ENCODE assay signal across 26 mouse cellular contexts in genomic region chr14:79198066-79198465, GRCm38 (mm10). TPM values are rescaled to one million over a fixed set of nuclear protein-coding genes. Genes with fewer than 3 reads are reported as not detected.
DNase-seq lines count a peak whose midpoint lies in the region; ATAC-seq lines count a peak whose summit lies in the region.
"Had no signal": no experiment of that assay in that cellular context is flagged by ENCODE, and none has a peak within 500 bp of the region (broad histone marks: within the 10 kb centered on the region; RNA-seq: fewer than 3 reads in every experiment).

No protein-coding gene starts in this region.

- no peak for ATAC-seq in forebrain, embryonic 13.5 days
- ATAC-seq in intestine, embryonic 14.5 days (replicated peaks; ENCODE audit: low FRiP score, low TSS enrichment, low read depth): no peak
- ATAC-seq in intestine, embryonic 15.5 days: no peak
- ATAC-seq: activated CD4-positive, CD25-positive, alpha-beta regulatory T cell, adult 4 months; CD4-positive, CD25-positive, alpha-beta regulatory T cell, adult 4 months; forebrain, embryonic 15.5 days; forebrain, postnatal 0 days; Patski had no signal

- H3K4me3 ChIP-seq in forebrain, embryonic 10.5 days: no peak overlapping the region
- H3K4me3 ChIP-seq in forebrain, embryonic 13.5 days: no peak overlapping the region
- no peak overlapping the region for H3K4me3 ChIP-seq in intestine, embryonic 14.5 days (ENCODE audit: low read depth, low read length)
- H3K4me3 ChIP-seq in intestine, embryonic 15.5 days (replicated peaks): no peak overlapping the region
- H3K4me3 ChIP-seq: embryonic facial prominence, embryonic 10.5 days; embryonic facial prominence, embryonic 12.5 days; forebrain, embryonic 12.5 days; forebrain, embryonic 15.5 days had no signal

- H3K9ac ChIP-seq in forebrain, embryonic 13.5 days: no peak overlapping the region
- no peak overlapping the region for H3K9ac ChIP-seq in intestine, embryonic 14.5 days (ENCODE audit: low read length)
- no peak overlapping the region for H3K9ac ChIP-seq in intestine, embryonic 15.5 days
- H3K9ac ChIP-seq: embryonic facial prominence, embryonic 12.5 days; forebrain, embryonic 12.5 days; forebrain, embryonic 15.5 days; forebrain, postnatal 0 days had no signal

- H3K4me1 ChIP-seq in forebrain, embryonic 10.5 days: peaks cover 49% of the 10 kb centered on the region
- peaks cover 39% of the 10 kb centered on the region for H3K4me1 ChIP-seq in forebrain, embryonic 13.5 days
- 0 out of 2 replicates have a peak, but pooled peaks cover 8% of the 10 kb centered on the region for H3K4me1 ChIP-seq in intestine, embryonic 14.5 days (replicated peaks; ENCODE audit: control insufficient read depth, insufficient read depth, low read length)
- H3K4me1 ChIP-seq in intestine, embryonic 15.5 days (replicated peaks): no peaks in the 10 kb centered on the region

- no peaks in the 10 kb centered on the region for H3K9me3 ChIP-seq in forebrain, embryonic 10.5 days
- no peaks in the 10 kb centered on the region for H3K9me3 ChIP-seq in forebrain, embryonic 13.5 days (replicated peaks)
- no peaks in the 10 kb centered on the region for H3K9me3 ChIP-seq in intestine, embryonic 14.5 days (ENCODE audit: control insufficient read depth, low read length)
- no peaks in the 10 kb centered on the region for H3K9me3 ChIP-seq in intestine, embryonic 15.5 days
- H3K9me3 ChIP-seq: embryonic facial prominence, embryonic 10.5 days; embryonic facial prominence, embryonic 12.5 days; forebrain, embryonic 12.5 days; forebrain, embryonic 15.5 days; G1E had no signal

- 92% methylated on average over 15 of the region's 15 CpGs for WGBS in forebrain, embryonic 10.5 days
- 94% methylated on average over 15 of the region's 15 CpGs for WGBS in forebrain, embryonic 13.5 days
- 91% methylated on average over 15 of the region's 15 CpGs for WGBS in intestine, embryonic 14.5 days
- WGBS in intestine, embryonic 15.5 days: 91% methylated on average over 15 of the region's 15 CpGs

- no peaks in the 10 kb centered on the region for H3K27me3 ChIP-seq in forebrain, embryonic 10.5 days (ENCODE audit: poor library complexity, severe bottlenecking)
- H3K27me3 ChIP-seq in forebrain, embryonic 13.5 days: no peaks in the 10 kb centered on the region
- H3K27me3 ChIP-seq in intestine, embryonic 14.5 days (replicated peaks; ENCODE audit: control insufficient read depth, insufficient read depth, low read length): no peaks in the 10 kb centered on the region
- H3K27me3 ChIP-seq in intestine, embryonic 15.5 days (replicated peaks): no peaks in the 10 kb centered on the region
- H3K27me3 ChIP-seq: CH12.LX; embryonic facial prominence, embryonic 12.5 days; forebrain, embryonic 12.5 days; forebrain, embryonic 15.5 days; Patski had no signal

- DNase-seq in forebrain, embryonic 10.5 days (ENCODE audit: extremely low spot score, low spot score): no peak
- DNase-seq in intestine, embryonic 14.5 days (ENCODE audit: low spot score): peak; percentile 35
- peak; percentile 32 for DNase-seq in testis, postnatal 10 days (ENCODE audit: low spot score)
- no peak for DNase-seq in testis, postnatal 14 days (ENCODE audit: low spot score)
- DNase-seq: adrenal gland, adult 8-10 months; adrenal gland, postnatal 14 days; adrenal gland, postnatal 36 days; B cell, adult 2 months; cerebellum, adult 11-12 months; cerebellum, adult 2 months; cerebellum, adult 9-10 months; cerebellum, postnatal 25 days; forebrain, postnatal 0 days had no signal

- H3K27ac ChIP-seq in forebrain, embryonic 10.5 days: 0 out of 2 replicates have a peak overlapping the region, but pooled peaks have one; percentile 26
- H3K27ac ChIP-seq in forebrain, embryonic 13.5 days: no peak overlapping the region
- no peak overlapping the region for H3K27ac ChIP-seq in intestine, embryonic 14.5 days (ENCODE audit: low read depth)
- no peak overlapping the region for H3K27ac ChIP-seq in intestine, embryonic 15.5 days
- H3K27ac ChIP-seq: embryonic facial prominence, embryonic 10.5 days; embryonic facial prominence, embryonic 12.5 days; forebrain, embryonic 12.5 days; forebrain, embryonic 15.5 days had no signal

- no peaks in the 10 kb centered on the region for H3K36me3 ChIP-seq in forebrain, embryonic 10.5 days (replicated peaks)
- H3K36me3 ChIP-seq in forebrain, embryonic 13.5 days (ENCODE audit: poor library complexity, severe bottlenecking): no peaks in the 10 kb centered on the region
- no peaks in the 10 kb centered on the region for H3K36me3 ChIP-seq in intestine, embryonic 14.5 days (ENCODE audit: control insufficient read depth, insufficient read depth, low read length)
- no peaks in the 10 kb centered on the region for H3K36me3 ChIP-seq in intestine, embryonic 15.5 days
- H3K36me3 ChIP-seq: embryonic facial prominence, embryonic 10.5 days; embryonic facial prominence, embryonic 12.5 days; forebrain, embryonic 12.5 days; forebrain, embryonic 15.5 days had no signal

- no peak overlapping the region for H3K4me2 ChIP-seq in forebrain, embryonic 13.5 days
- H3K4me2 ChIP-seq in intestine, embryonic 14.5 days (ENCODE audit: low read length): no peak overlapping the region
- H3K4me2 ChIP-seq in intestine, embryonic 15.5 days (replicated peaks): no peak overlapping the region
- H3K4me2 ChIP-seq: embryonic facial prominence, embryonic 12.5 days; forebrain, embryonic 12.5 days; forebrain, embryonic 15.5 days had no signal

RNA-seq across cellular contexts. Expression of gene Zfp957, which starts 49.1 kb away (rescaled TPM):
- not detected in 2 replicates for polyA plus RNA-seq in forebrain, embryonic 10.5 days (2016; fragmentation: Nextera tagmentation; extraction: Ambion mirVana)
- polyA plus RNA-seq in forebrain, embryonic 13.5 days (2015; fragmentation: Nextera tagmentation; extraction: Ambion mirVana): not detected in 2 replicates
- polyA plus RNA-seq in intestine, embryonic 14.5 days (2014; fragmentation: Nextera tagmentation; extraction: Ambion mirVana): not detected in 2 replicates
- polyA plus RNA-seq in intestine, embryonic 15.5 days (2015; fragmentation: Nextera tagmentation; extraction: Ambion mirVana): not detected in 2 replicates
- polyA plus RNA-seq: CD4-positive, CD25-positive, alpha-beta regulatory T cell, adult 4 months; cerebellum, adult 2 months; cortical plate, adult 2 months; embryonic facial prominence, embryonic 10.5 days; embryonic facial prominence, embryonic 12.5 days; embryonic facial prominence, embryonic 14.5 days; forebrain, embryonic 12.5 days; forebrain, embryonic 15.5 days; forebrain, postnatal 0 days; G1E had no signal

Comparison
In these comparisons a context has a peak if more than half of its experiments do, and no peak if none do; other contexts are left out.
1. DNase-seq: peak in intestine, embryonic 14.5 days (single experiment) and testis, postnatal 10 days (single experiment); none in forebrain, embryonic 10.5 days (single experiment) and testis, postnatal 14 days (single experiment).